Mouse (Mus musculus) bone marrow, adult 2 months (tissue): ENCODE data around the gene Sh3pxd2a.
"Not testable (repeated sequence)": the region's sequence is repeated elsewhere in the genome, so short reads cannot be mapped to it uniquely, and the experiment has no call there.

Source experiments
- CTCF ChIP-seq: fragments of 200-500 bp; IDR thresholded peaks from 2 replicates; pipeline ENCODE4 v1.5.1; 2011; ENCODE audit warnings: low read length, control low read depth; ENCODE audit not compliant: control insufficient read depth, insufficient read depth
- POLR2A ChIP-seq: fragments of 200-500 bp; IDR thresholded peaks from 2 replicates; pipeline ENCODE4 v1.6.1; 2011; ENCODE audit warnings: low read depth, mild to moderate bottlenecking, control low read depth, low read length, borderline replicate concordance; ENCODE audit not compliant: control insufficient read depth

DNA sequence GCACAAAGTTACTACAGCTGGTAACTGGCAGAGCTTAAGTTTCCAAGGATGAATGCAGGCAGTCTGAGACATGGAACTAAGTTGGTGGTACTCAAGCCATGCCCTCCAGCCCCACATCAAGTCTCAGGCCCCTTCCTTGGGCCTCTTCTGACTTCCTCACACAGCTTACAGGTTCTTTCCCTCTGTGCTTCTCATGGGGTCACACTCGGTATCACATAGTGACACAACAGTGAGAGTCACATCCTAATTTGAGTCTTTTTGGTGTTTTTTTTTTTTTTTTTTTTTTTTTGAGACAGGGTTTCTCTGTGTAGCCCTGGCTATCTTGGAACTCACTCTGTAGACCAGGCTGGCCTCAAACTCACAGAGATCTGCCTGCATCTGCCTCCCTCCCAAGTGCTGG lies 69.4 kb downstream of the Sh3pxd2a start:
- not testable (repeated sequence) for TF ChIP-seq CTCF, POLR2A
